Mouse (Mus musculus): Measurements from ENCODE around the gene Pdpn.

GRCm38 (mm10) chr4:143288880-143289279 lies 10.5 kb downstream of the Pdpn start:
- TF ChIP-seq CTCF (IDR thresholded peaks at IDR 0.05; ENCODE audit: low read depth, low read length) = no peak
- TF ChIP-seq POLR2A (IDR thresholded peaks at IDR 0.05; ENCODE audit: extremely low read depth, insufficient read depth, low read length) = no peak

Measured in liver, adult 2 months (tissue).